Mouse (Mus musculus) midbrain, postnatal 0 days (tissue): ENCODE results near the gene Pgam1. TPM values are rescaled to one million over a fixed set of nuclear protein-coding genes. Genes with fewer than 3 reads are reported as not detected.
A peak's percentile ranks its signal among the peaks of the same experiment; 100 is the strongest.
"Not testable (repeated sequence)": the region's sequence is repeated elsewhere in the genome, so short reads cannot be mapped to it uniquely, and the experiment has no call there.

Experiments
- ATAC-seq: fragments of 200-750 bp; cut with Nextera tagmentation; 2 replicates; pipeline ENCODE4 v1.8.0; 2017; ENCODE audit warnings: moderate number of reproducible peaks, mild to moderate bottlenecking, moderate TSS enrichment, moderate library complexity; ENCODE audit not compliant: low FRiP score
- DNase-seq: peaks from one replicate; pipeline ENCODE4 v3.0.0-alpha.2; 2015; ENCODE audit warnings: low spot score
- H3K27ac ChIP-seq: fragments of 300-500 bp; sonication (generic); 2 replicates; pipeline ENCODE4 v1.5.1; 2014; ENCODE audit warnings: low read depth, mild to moderate bottlenecking, low read length, mixed read lengths
- H3K27me3 ChIP-seq: fragments of 300-500 bp; sonication (generic); 2 replicates; pipeline ENCODE4 v1.6.1; 2014; ENCODE audit warnings: low read length, control low read depth, mixed read lengths; ENCODE audit not compliant: insufficient read depth
- H3K36me3 ChIP-seq: fragments of 300-500 bp; sonication (generic); 2 replicates; pipeline ENCODE4 v1.6.1; 2014; ENCODE audit warnings: low read length, control low read depth, mixed read lengths; ENCODE audit not compliant: insufficient read depth
- H3K4me1 ChIP-seq: fragments of 300-500 bp; sonication (generic); 2 replicates; pipeline ENCODE4 v1.6.1; 2014; ENCODE audit warnings: mild to moderate bottlenecking, control low read depth, antibody characterized with exemption, low read length, mixed read lengths; ENCODE audit not compliant: insufficient read depth
- H3K4me2 ChIP-seq: fragments of 300-500 bp; sonication (generic); 2 replicates; pipeline ENCODE4 v1.6.1; 2014; ENCODE audit warnings: low read depth, mild to moderate bottlenecking, low read length, mixed read lengths; ENCODE audit not compliant: poor library complexity, severe bottlenecking
- H3K4me3 ChIP-seq: fragments of 300-500 bp; sonication (generic); 2 replicates; pipeline ENCODE4 v1.5.1; 2014; ENCODE audit warnings: low read depth, mild to moderate bottlenecking, low read length, moderate library complexity
- H3K9ac ChIP-seq: fragments of 300-500 bp; sonication (generic); replicated peaks from 2 replicates; pipeline ENCODE4 v1.6.1; 2014; ENCODE audit warnings: mild to moderate bottlenecking, low read length, moderate library complexity, mixed read lengths; ENCODE audit not compliant: poor library complexity, severe bottlenecking
- H3K9me3 ChIP-seq: fragments of 300-500 bp; sonication (generic); 2 replicates; pipeline ENCODE4 v1.6.1; 2016; ENCODE audit warnings: low read length, control low read depth
- CTCF ChIP-seq: IDR thresholded peaks from 2 replicates; pipeline ENCODE4 v1.5.1; 2016; ENCODE audit warnings: antibody characterized with exemption, mild to moderate bottlenecking
- WGBS: fragments of 180-500 bp; shearing (Covaris S2); extraction: QIAGEN DNeasy Blood & Tissue Kit; methylation state at CpG from one replicate; pipeline ENCODE4 v1.1.7; 2014; 5-methylcytosine and 5-hydroxymethylcytosine counted together
- polyA plus RNA-seq: library from polyadenylated mRNA; unstranded; fragments of >200 nt; fragmentation: Nextera tagmentation; extraction: Ambion mirVana; gene quantifications from 2 replicates; pipeline ENCODE4 v1.2.1, GENCODE M21; 2015
- total RNA-seq: library from RNA; depleted of rRNA; stranded (reverse); fragments of >200 nt; gene quantifications from 2 replicates; pipeline ENCODE4 v1.2.3, GENCODE M21; 2014; rRNA removed

Gene Pgam1
- total RNA-seq (473 and 479 TPM in 2 replicates), polyA plus RNA-seq (536 and 596 TPM in 2 replicates)

DNA sequence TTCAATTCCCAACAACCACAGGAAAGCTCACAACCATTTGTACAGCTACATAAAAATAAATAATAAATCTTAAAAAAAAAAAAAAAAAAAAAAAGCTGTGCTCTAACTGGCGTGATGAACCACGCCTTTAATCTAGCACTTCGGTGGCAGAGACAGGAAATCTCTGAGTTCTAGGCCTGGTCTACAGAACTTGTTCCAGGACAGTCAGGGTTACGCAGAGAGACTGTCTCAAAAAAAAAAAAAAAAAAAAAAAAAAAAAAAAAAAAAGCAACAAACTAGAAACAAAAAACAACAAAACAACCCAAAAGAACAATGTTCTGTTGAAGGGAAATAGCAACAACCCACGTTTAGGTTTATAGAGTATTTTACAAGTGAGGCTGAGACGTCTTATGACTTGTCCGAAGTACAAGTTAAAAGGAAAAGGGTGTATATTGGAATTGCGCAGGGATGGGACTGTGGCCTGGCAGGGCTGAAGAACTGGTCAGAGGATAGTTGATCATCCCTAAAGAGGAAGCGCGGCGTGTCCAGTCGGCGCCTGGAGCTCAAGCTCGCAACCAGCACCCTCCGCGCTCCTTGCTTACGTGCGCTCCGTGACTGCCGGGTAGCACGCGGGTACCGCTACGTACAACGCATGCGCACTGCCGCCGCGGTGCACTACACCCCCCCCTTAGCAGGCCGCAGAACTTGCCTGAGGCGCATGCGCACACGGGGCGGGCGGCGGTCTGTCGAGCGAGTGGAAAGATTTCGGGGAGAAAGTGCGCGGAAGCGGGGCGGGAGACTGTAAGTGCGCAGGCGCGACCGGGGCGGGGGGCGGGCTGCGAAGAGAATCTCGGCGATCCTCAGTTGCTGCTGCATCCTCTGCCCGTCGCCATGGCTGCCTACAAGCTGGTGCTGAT is at the start of gene Pgam1:
TSS of gene Pgam1 (plus strand) at position 746 of the 896 bp plus-strand sequence.
- Histone ChIP-seq H3K27ac (peak within 1 kb of the TSS; percentile 72), H3K4me3 (peak within 1 kb of the TSS; percentile 88), H3K27me3 (no peaks in the 10 kb centered on the region), H3K4me1 (peaks cover 16% of the 10 kb centered on the region; the same call in 1 of the 2 replicates), H3K36me3 (peaks cover 6% of the 10 kb centered on the region; the same call in 1 of the 2 replicates), H3K4me2 (peak within 1 kb of the TSS; percentile 96), H3K9me3 (no peaks in the 10 kb centered on the region), H3K9ac (peak within 1 kb of the TSS; percentile 89)
- no peak for TF ChIP-seq CTCF
- ATAC-seq, result peak; percentile 94
- DNase-seq, result peak; percentile 98
- 5% methylated on average over 53 of the region's 54 CpGs for WGBS

DNA sequence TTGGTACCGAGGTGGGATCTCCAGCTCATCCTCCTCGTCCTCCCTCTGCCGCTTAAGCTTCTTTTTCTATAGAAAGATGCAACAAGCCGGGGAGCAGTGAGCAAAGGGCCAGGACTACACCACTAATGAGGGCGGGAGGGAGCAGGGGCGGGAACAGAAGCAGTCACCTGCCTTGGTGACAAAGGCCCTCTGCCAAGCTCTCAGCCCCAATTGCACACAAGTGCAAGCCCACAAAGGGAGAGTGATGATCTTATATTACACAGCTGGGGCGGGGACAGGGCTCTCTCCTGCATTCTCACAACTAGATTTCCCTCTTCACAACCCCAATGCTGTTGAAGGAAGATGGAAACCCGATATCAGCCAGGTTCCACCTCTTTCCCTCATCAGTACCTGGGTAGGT is 45.0 kb upstream of the Pgam1 start:
- H3K9ac ChIP-seq, result no peak overlapping the region
- WGBS, result 90% methylated on average over 8 of the region's 8 CpGs
- TF ChIP-seq CTCF, result no peak
- H3K4me2 ChIP-seq, result no peak overlapping the region
- no peak for ATAC-seq
- no peaks in the 10 kb centered on the region for H3K9me3 ChIP-seq
- H3K4me3 ChIP-seq, result no peak overlapping the region
- H3K4me1 ChIP-seq, result no peaks in the 10 kb centered on the region
- H3K27me3 ChIP-seq, result no peaks in the 10 kb centered on the region
- H3K27ac ChIP-seq, result no peak overlapping the region
- DNase-seq, result no peak
- peaks cover 71% of the 10 kb centered on the region for H3K36me3 ChIP-seq

DNA sequence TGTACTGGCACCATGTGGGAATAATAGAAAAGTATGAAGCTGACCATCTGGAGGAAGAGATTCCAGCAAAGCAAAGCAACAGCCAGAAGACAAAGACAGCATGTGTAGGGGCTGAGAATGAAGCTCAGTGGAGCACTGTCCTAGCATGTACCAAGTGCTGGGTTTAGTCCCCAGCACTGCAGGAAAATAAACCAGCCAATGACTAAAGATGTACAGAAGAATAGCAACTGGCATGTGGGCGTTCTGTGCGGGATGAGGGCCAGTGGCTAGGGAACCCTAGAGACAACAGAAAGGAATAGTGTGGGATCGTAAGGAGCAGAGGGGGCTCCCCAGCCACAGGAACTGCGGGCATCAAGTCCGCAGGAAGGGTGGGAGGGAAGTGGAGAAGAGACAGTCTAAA is 42.4 kb upstream of the Pgam1 start:
- Histone ChIP-seq H3K9ac (no peak overlapping the region), H3K9me3 (no peaks in the 10 kb centered on the region), H3K27me3 (no peaks in the 10 kb centered on the region), H3K36me3 (peaks cover 73% of the 10 kb centered on the region), H3K4me3 (no peak overlapping the region), H3K4me1 (no peaks in the 10 kb centered on the region), H3K27ac (no peak overlapping the region), H3K4me2 (no peak overlapping the region)
- no peak for TF ChIP-seq CTCF
- no peak for ATAC-seq
- 96% methylated on average over 5 of the region's 5 CpGs for WGBS
- no peak for DNase-seq

DNA sequence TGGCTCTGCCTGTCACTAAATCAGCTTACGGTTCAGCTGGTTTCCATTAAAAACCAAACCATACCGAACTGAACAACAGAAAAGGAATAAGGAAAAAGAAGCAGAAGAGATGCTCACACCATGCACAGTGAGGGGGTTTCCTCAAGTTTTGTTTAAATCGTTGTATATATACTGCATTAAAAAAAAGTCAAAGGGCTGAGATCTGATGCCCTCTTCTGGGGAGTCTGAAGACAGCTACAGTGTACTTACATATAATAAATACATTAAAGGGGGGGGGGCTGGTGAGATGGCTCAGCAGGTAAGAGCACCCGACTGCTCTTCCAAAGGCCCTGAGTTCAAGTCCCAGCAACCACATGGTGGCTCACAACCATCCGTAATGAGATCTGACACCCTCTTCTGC is 41.8 kb upstream of the Pgam1 start:
- not testable (repeated sequence) for DNase-seq, H3K9me3 ChIP-seq, H3K27ac ChIP-seq, ATAC-seq, H3K4me1 ChIP-seq, H3K4me3 ChIP-seq, H3K9ac ChIP-seq, H3K27me3 ChIP-seq, H3K4me2 ChIP-seq
- TF ChIP-seq CTCF, result peak; percentile 29; the same call in 1 of the 2 replicates
- H3K36me3 ChIP-seq, result peaks cover 78% of the 10 kb centered on the region
- 66% methylated on average over 5 of the region's 5 CpGs for WGBS

GRCm38 (mm10) chr19:41872285-41872684 is 39.4 kb upstream of the Pgam1 start:
- H3K27ac ChIP-seq, result no peak overlapping the region
- no peak for TF ChIP-seq CTCF
- ATAC-seq (no peak), DNase-seq (no peak)
- H3K4me2 ChIP-seq, result no peak overlapping the region
- no peak overlapping the region for H3K9ac ChIP-seq
- peaks cover 72% of the 10 kb centered on the region for H3K36me3 ChIP-seq
- 95% methylated on average over 2 of the region's 2 CpGs for WGBS
- no peak overlapping the region for H3K4me3 ChIP-seq
- no peaks in the 10 kb centered on the region for H3K27me3 ChIP-seq
- H3K4me1 ChIP-seq, result no peaks in the 10 kb centered on the region
- no peaks in the 10 kb centered on the region for H3K9me3 ChIP-seq

DNA sequence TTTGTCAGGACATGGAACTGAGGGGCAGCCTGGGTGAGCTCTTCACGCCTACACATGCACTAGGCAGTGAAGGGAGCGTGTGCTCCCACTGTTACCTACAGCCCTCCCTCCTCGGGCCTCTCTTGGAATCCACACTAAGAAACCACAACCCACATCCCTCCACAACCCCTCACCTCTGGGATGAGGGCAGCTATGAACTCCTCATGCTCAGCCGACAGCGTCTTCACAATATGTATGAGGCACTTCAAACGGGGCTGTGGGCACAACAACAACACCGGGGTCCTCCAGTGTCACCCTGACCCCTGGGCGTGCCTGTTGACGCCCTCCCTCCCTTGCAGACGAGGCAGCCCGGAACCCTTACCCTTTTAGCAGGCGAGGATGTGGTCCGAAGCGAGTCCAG is 37.4 kb upstream of the Pgam1 start:
- DNase-seq, result no peak
- 96% methylated on average over 14 of the region's 14 CpGs for WGBS
- H3K27me3 ChIP-seq, result no peaks in the 10 kb centered on the region
- H3K36me3 ChIP-seq, result peaks cover 63% of the 10 kb centered on the region
- no peak overlapping the region for H3K9ac ChIP-seq
- no peaks in the 10 kb centered on the region for H3K4me1 ChIP-seq
- H3K4me3 ChIP-seq, result no peak overlapping the region
- H3K4me2 ChIP-seq, result no peak overlapping the region
- no peak overlapping the region for H3K27ac ChIP-seq
- ATAC-seq, result no peak
- H3K9me3 ChIP-seq, result no peaks in the 10 kb centered on the region
- TF ChIP-seq CTCF, result no peak
